23 mouse cellular contexts compared by ENCODE assay signal in the genomic region with DNA sequence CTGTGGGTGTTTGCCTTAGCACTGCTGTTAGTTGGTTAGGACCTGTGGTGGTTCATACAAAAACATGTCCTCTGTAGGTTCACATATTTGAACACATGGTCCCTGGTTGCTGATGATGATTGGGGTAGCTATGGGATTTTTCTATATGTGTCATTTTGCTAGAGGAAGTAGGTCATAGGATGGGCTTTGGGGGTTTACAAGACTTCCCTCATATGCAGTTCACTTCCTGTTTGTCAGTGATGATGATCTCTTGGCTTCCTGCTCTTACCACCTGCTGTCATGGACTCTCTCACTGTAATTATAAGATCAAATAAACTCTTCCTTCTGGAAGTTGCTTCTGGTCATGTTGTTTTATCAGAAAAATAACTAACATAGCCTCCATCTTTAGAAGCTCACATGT. TPM values are rescaled to one million over a fixed set of nuclear protein-coding genes. Genes with fewer than 3 reads are reported as not detected.
"Had no signal": no experiment of that assay in that cellular context is flagged by ENCODE, and none has a peak within 500 bp of the region (broad histone marks: within the 10 kb centered on the region; RNA-seq: fewer than 3 reads in every experiment).

No protein-coding gene starts in this region.

- H3K27me3 ChIP-seq: heart, embryonic 12.5 days; hindbrain, embryonic 12.5 days; intestine, embryonic 15.5 days; limb, embryonic 13.5 days; limb, embryonic 15.5 days had no signal

- H3K9ac ChIP-seq: heart, embryonic 12.5 days; hindbrain, embryonic 12.5 days; hindbrain, embryonic 14.5 days; intestine, embryonic 15.5 days; limb, embryonic 13.5 days; limb, embryonic 15.5 days had no signal

- H3K9me3 ChIP-seq: heart, embryonic 10.5 days; heart, embryonic 12.5 days; hindbrain, embryonic 10.5 days; hindbrain, embryonic 12.5 days; intestine, embryonic 15.5 days; limb, embryonic 13.5 days; limb, embryonic 15.5 days had no signal

- H3K4me3 ChIP-seq: heart, embryonic 10.5 days; heart, embryonic 12.5 days; hindbrain, embryonic 10.5 days; hindbrain, embryonic 12.5 days; intestine, embryonic 15.5 days; layer of hippocampus, adult 2 months; limb, embryonic 13.5 days; limb, embryonic 15.5 days had no signal

- H3K27ac ChIP-seq: heart, embryonic 10.5 days; hindbrain, embryonic 10.5 days; hindbrain, embryonic 12.5 days; hindbrain, embryonic 14.5 days; intestine, embryonic 15.5 days; layer of hippocampus, adult 2 months; limb, embryonic 13.5 days; limb, embryonic 15.5 days had no signal

- H3K4me1 ChIP-seq: heart, embryonic 10.5 days; heart, embryonic 12.5 days; hindbrain, embryonic 10.5 days; hindbrain, embryonic 12.5 days; intestine, embryonic 15.5 days; limb, embryonic 13.5 days; limb, embryonic 15.5 days had no signal

- DNase-seq: gastrocnemius, postnatal 14 days; gastrocnemius, postnatal 36 days; heart, adult 18-20 months; heart, postnatal 10 days; heart, postnatal 4 days; kidney, adult 18-20 months; kidney, adult 8-10 months; kidney, postnatal 10 days; kidney, postnatal 25 days; kidney, postnatal 4 days; left cerebral cortex, postnatal 4 days had no signal

- H3K36me3 ChIP-seq: heart, embryonic 10.5 days; heart, embryonic 12.5 days; hindbrain, embryonic 10.5 days; hindbrain, embryonic 12.5 days; intestine, embryonic 15.5 days; limb, embryonic 13.5 days; limb, embryonic 15.5 days had no signal

- H3K4me2 ChIP-seq: heart, embryonic 12.5 days; hindbrain, embryonic 12.5 days; hindbrain, embryonic 14.5 days; intestine, embryonic 15.5 days; limb, embryonic 13.5 days; limb, embryonic 15.5 days had no signal

- ATAC-seq: hindbrain, embryonic 16.5 days; inflammation-experienced regulatory T-cells, adult 6 months; intestine, embryonic 15.5 days; intestine, postnatal 0 days had no signal

RNA-seq across cellular contexts. Expression of gene Myct1, which starts 34.8 kb away (rescaled TPM):
- polyA plus RNA-seq: inflammation-experienced regulatory T-cells, adult 6 months had no signal
